In the genomic region with DNA sequence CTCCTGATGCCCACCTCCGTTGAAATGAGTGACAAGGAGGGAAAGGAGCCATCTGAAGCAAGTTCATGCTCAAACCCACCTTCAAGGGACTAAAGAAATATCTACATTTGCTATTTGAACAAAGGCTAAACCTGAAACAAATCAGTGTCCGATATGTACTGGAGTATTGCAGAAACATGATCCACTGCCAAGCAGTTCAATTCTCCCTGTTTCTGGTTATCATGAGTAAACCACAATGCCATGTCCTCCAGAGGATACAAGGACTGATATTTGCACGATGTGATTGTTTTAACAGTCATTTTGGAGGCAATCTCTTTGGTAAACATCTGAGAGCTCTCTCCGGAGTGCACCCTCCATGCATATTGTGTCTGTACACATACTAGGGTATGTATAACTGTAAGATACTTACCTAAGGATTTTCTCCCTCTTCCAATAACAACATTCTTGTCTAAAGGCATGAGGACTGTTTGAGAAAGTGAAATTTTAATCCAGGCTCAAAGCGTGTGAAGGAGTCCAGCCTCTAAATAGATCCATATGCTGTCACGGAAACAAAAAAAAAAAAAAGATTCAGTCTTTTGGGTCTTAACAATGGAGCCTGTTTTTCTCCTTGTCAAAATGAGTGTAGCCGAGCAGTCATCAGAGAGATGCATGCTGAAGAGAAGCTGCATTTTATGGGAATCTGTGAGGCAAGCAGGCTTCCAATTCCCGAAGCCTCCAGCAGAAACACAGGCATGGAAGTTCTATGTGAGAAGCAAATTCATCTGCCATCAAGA, we compare ENCODE assay signal across 16 mouse cellular contexts.
DNase-seq lines count a peak whose midpoint lies in the region; ATAC-seq lines count a peak whose summit lies in the region.
"Had no signal": no experiment of that assay in that cellular context is flagged by ENCODE, and none has a peak within 500 bp of the region (broad histone marks: within the 10 kb centered on the region; RNA-seq: fewer than 3 reads in every experiment).

No protein-coding gene starts in this region.

- no peaks in the 10 kb centered on the region for H3K27me3 ChIP-seq in midbrain, embryonic 14.5 days (ENCODE audit: control insufficient read depth, insufficient read depth, low read length)
- no peaks in the 10 kb centered on the region for H3K27me3 ChIP-seq in midbrain, embryonic 13.5 days
- no peaks in the 10 kb centered on the region for H3K27me3 ChIP-seq in embryonic facial prominence, embryonic 14.5 days (replicated peaks; ENCODE audit: control insufficient read depth, insufficient read depth, low read length)
- H3K27me3 ChIP-seq in hindbrain, embryonic 14.5 days (ENCODE audit: control insufficient read depth, insufficient read depth, low read length): no peaks in the 10 kb centered on the region
- H3K27me3 ChIP-seq: megakaryocyte, embryonic 14.5 days; neural tube, embryonic 12.5 days; Patski had no signal

- peak; percentile 21 to 24 for DNase-seq in heart, adult 18-20 months
- no peak for DNase-seq in heart, postnatal 25 days (ENCODE audit: low spot score)
- DNase-seq in midbrain, embryonic 14.5 days: peak; percentile 21
- DNase-seq in embryonic facial prominence, embryonic 14.5 days (ENCODE audit: low spot score): peak; percentile 82
- peak; percentile 31 for DNase-seq in retina, postnatal 1 day
- no peak for DNase-seq in thymus, adult 18-20 months
- no peak for DNase-seq in hindbrain, embryonic 14.5 days (ENCODE audit: low spot score)
- DNase-seq: cerebellum, adult 8-10 months; kidney, adult 8-10 months; liver had no signal

- H3K4me2 ChIP-seq in midbrain, embryonic 14.5 days (ENCODE audit: low read length): no peak overlapping the region
- H3K4me2 ChIP-seq in midbrain, embryonic 13.5 days (replicated peaks): no peak overlapping the region
- peak overlapping the region; percentile 9 for H3K4me2 ChIP-seq in embryonic facial prominence, embryonic 14.5 days (ENCODE audit: low read depth, low read length)
- no peak overlapping the region for H3K4me2 ChIP-seq in hindbrain, embryonic 14.5 days (replicated peaks)
- H3K4me2 ChIP-seq: neural tube, embryonic 12.5 days had no signal

- H3K9ac ChIP-seq in midbrain, embryonic 14.5 days (replicated peaks; ENCODE audit: low read length): no peak overlapping the region
- no peak overlapping the region for H3K9ac ChIP-seq in midbrain, embryonic 13.5 days (replicated peaks)
- H3K9ac ChIP-seq in embryonic facial prominence, embryonic 14.5 days (ENCODE audit: low read depth, low read length): no peak overlapping the region
- H3K9ac ChIP-seq in hindbrain, embryonic 14.5 days: no peak overlapping the region
- H3K9ac ChIP-seq: neural tube, embryonic 12.5 days had no signal

- no peak for ATAC-seq in midbrain, embryonic 14.5 days (ENCODE audit: low FRiP score, low TSS enrichment)
- no peak for ATAC-seq in midbrain, embryonic 13.5 days
- peak; percentile 55 for ATAC-seq in embryonic facial prominence, embryonic 14.5 days (ENCODE audit: low read depth)
- no peak for ATAC-seq in hindbrain, embryonic 14.5 days (ENCODE audit: low FRiP score)
- ATAC-seq: hindbrain, postnatal 0 days; Patski had no signal

- no peaks in the 10 kb centered on the region for H3K36me3 ChIP-seq in midbrain, embryonic 14.5 days (ENCODE audit: control insufficient read depth, insufficient read depth, low read length)
- no peaks in the 10 kb centered on the region for H3K36me3 ChIP-seq in midbrain, embryonic 13.5 days
- H3K36me3 ChIP-seq in embryonic facial prominence, embryonic 14.5 days (ENCODE audit: control insufficient read depth, insufficient read depth, low read length): no peaks in the 10 kb centered on the region
- H3K36me3 ChIP-seq in hindbrain, embryonic 14.5 days (replicated peaks; ENCODE audit: control insufficient read depth, insufficient read depth): no peaks in the 10 kb centered on the region
- H3K36me3 ChIP-seq: neural tube, embryonic 12.5 days had no signal

- WGBS in midbrain, embryonic 14.5 days: 38% methylated on average over 8 of the region's 8 CpGs
- WGBS in midbrain, embryonic 13.5 days: 43% methylated on average over 8 of the region's 8 CpGs
- 24% methylated on average over 8 of the region's 8 CpGs for WGBS in embryonic facial prominence, embryonic 14.5 days
- 49% methylated on average over 8 of the region's 8 CpGs for WGBS in hindbrain, embryonic 14.5 days

- H3K9me3 ChIP-seq in midbrain, embryonic 14.5 days (ENCODE audit: control insufficient read depth, low read length): no peaks in the 10 kb centered on the region
- H3K9me3 ChIP-seq in midbrain, embryonic 13.5 days: no peaks in the 10 kb centered on the region
- H3K9me3 ChIP-seq in embryonic facial prominence, embryonic 14.5 days (ENCODE audit: control insufficient read depth, low read length): no peaks in the 10 kb centered on the region
- H3K9me3 ChIP-seq in hindbrain, embryonic 14.5 days (ENCODE audit: control insufficient read depth, low read length): no peaks in the 10 kb centered on the region
- H3K9me3 ChIP-seq: neural tube, embryonic 12.5 days had no signal

- intact Hi-C loops in heart, postnatal 25 days (cut with DNase I): no loop called here

- no peak overlapping the region for H3K4me3 ChIP-seq in midbrain, embryonic 14.5 days (replicated peaks; ENCODE audit: low read depth, low read length)
- H3K4me3 ChIP-seq in midbrain, embryonic 13.5 days (replicated peaks): no peak overlapping the region
- no peak overlapping the region for H3K4me3 ChIP-seq in embryonic facial prominence, embryonic 14.5 days (ENCODE audit: low read depth, low read length)
- H3K4me3 ChIP-seq in hindbrain, embryonic 14.5 days (replicated peaks; ENCODE audit: low read length): no peak overlapping the region
- H3K4me3 ChIP-seq: megakaryocyte, embryonic 14.5 days; neural tube, embryonic 12.5 days had no signal

- H3K4me1 ChIP-seq in midbrain, embryonic 14.5 days (ENCODE audit: control insufficient read depth, insufficient read depth, low read length): peaks cover 4% of the 10 kb centered on the region; the same call in 1 of the 2 replicates
- peaks cover 12% of the 10 kb centered on the region for H3K4me1 ChIP-seq in midbrain, embryonic 13.5 days (replicated peaks)
- H3K4me1 ChIP-seq in embryonic facial prominence, embryonic 14.5 days (ENCODE audit: control insufficient read depth, insufficient read depth, low read length): peaks cover 21% of the 10 kb centered on the region
- H3K4me1 ChIP-seq in hindbrain, embryonic 14.5 days (replicated peaks; ENCODE audit: control insufficient read depth, insufficient read depth, low read length): no peaks in the 10 kb centered on the region
- H3K4me1 ChIP-seq: megakaryocyte, embryonic 14.5 days; neural tube, embryonic 12.5 days had no signal

- no peak overlapping the region for H3K27ac ChIP-seq in midbrain, embryonic 14.5 days (replicated peaks; ENCODE audit: low read depth, low read length)
- H3K27ac ChIP-seq in midbrain, embryonic 13.5 days: no peak overlapping the region
- H3K27ac ChIP-seq in embryonic facial prominence, embryonic 14.5 days (replicated peaks; ENCODE audit: low read depth, low read length): peak overlapping the region; percentile 82
- no peak overlapping the region for H3K27ac ChIP-seq in hindbrain, embryonic 14.5 days
- H3K27ac ChIP-seq: hindbrain, postnatal 0 days; neural tube, embryonic 12.5 days; stomach, postnatal 0 days had no signal

Comparison
In these comparisons a context has a peak if more than half of its experiments do, and no peak if none do; other contexts are left out.
1. DNase-seq: peak in heart, adult 18-20 months (2 of 2), midbrain, embryonic 14.5 days (single experiment), embryonic facial prominence, embryonic 14.5 days (single experiment) and retina, postnatal 1 day (single experiment); none in heart, postnatal 25 days (single experiment), thymus, adult 18-20 months (0 of 2) and hindbrain, embryonic 14.5 days (single experiment).